Mouse (Mus musculus) macrophage (primary cell): ENCODE data around the gene Fzd9. TPM values are rescaled to one million over a fixed set of nuclear protein-coding genes. Genes with fewer than 3 reads are reported as not detected.

Experiments
- H3K27ac ChIP-seq: fragments of 350-480 bp; formaldehyde crosslinking; 2 replicates; pipeline ENCODE4 v1.9.0; 2021
- H3K36me3 ChIP-seq: fragments of 350-480 bp; formaldehyde crosslinking; 2 replicates; pipeline ENCODE4 v1.9.0; 2021; ENCODE audit errors: inconsistent target
- H3K4me3 ChIP-seq: fragments of 350-480 bp; formaldehyde crosslinking; 2 replicates; pipeline ENCODE4 v1.9.0; 2021; ENCODE audit errors: inconsistent target
- H3K79me2 ChIP-seq: fragments of 350-480 bp; formaldehyde crosslinking; 2 replicates; pipeline ENCODE4 v1.9.0; 2021; ENCODE audit errors: inconsistent target
- WGBS: methylation state at CpG from one replicate; pipeline ENCODE4 v1.1.7; 2026; ENCODE audit warnings: inconsistent platforms; ENCODE audit not compliant: missing documents; 5-methylcytosine and 5-hydroxymethylcytosine counted together
- polyA plus RNA-seq: library from polyadenylated mRNA; stranded (reverse); fragments of 250-400 nt; gene quantifications from 3 replicates; pipeline ENCODE4 v1.2.4, GENCODE M21; 2018; ENCODE audit warnings: inconsistent platforms

Gene Fzd9
- polyA plus RNA-seq, 1 experiment from 2014 or later = not detected

- Histone ChIP-seq H3K27ac (no peak overlapping the region), H3K4me3 (no peak overlapping the region), H3K79me2 (no peaks in the 10 kb centered on the region), H3K36me3 (no peaks in the 10 kb centered on the region)
- 90% methylated on average over 20 of the region's 30 CpGs for WGBS
Measured at GRCm38 (mm10) chr5:135258280-135259150, 7.5 kb upstream of the Fzd9 start.

- no peaks in the 10 kb centered on the region for H3K79me2 ChIP-seq
- whole genome bisulfite sequencing = 94% methylated on average over 10 of the region's 12 CpGs
- no peak overlapping the region for H3K4me3 ChIP-seq
Measured at GRCm38 (mm10) chr5:135257559-135257958, 6.5 kb upstream of the Fzd9 start.

GRCm38 (mm10) chr5:135256166-135256565 is 5.1 kb upstream of the Fzd9 start:
- no peaks in the 10 kb centered on the region for H3K36me3 ChIP-seq
- 91% methylated on average over 3 of the region's 3 CpGs for WGBS
- no peaks in the 10 kb centered on the region for H3K79me2 ChIP-seq
- H3K27ac ChIP-seq = no peak overlapping the region
- H3K4me3 ChIP-seq = no peak overlapping the region

More at GRCm38 (mm10) chr5:135257559-135257958, 6.5 kb upstream of the Fzd9 start:
- Histone ChIP-seq H3K27ac (no peak overlapping the region), H3K36me3 (no peaks in the 10 kb centered on the region)

- Histone ChIP-seq H3K4me3 (no peak overlapping the region), H3K79me2 (no peaks in the 10 kb centered on the region), H3K27ac (no peak overlapping the region), H3K36me3 (no peaks in the 10 kb centered on the region)
- WGBS = 44% methylated on average over 11 of the region's 12 CpGs
Measured at GRCm38 (mm10) chr5:135253741-135254401, 2.8 kb upstream of the Fzd9 start.

GRCm38 (mm10) chr5:135250186-135251078 is 598 bp downstream of the Fzd9 start:
- WGBS = 8% methylated on average over 82 of the region's 92 CpGs
- Histone ChIP-seq H3K4me3 (no peak overlapping the region), H3K27ac (no peak overlapping the region), H3K36me3 (peaks cover 9% of the 10 kb centered on the region), H3K79me2 (no peaks in the 10 kb centered on the region)

- H3K27ac ChIP-seq = no peak overlapping the region
- no peak overlapping the region for H3K4me3 ChIP-seq
- no peaks in the 10 kb centered on the region for H3K79me2 ChIP-seq
- H3K36me3 ChIP-seq = peaks cover 22% of the 10 kb centered on the region
- WGBS = 93% methylated on average over 16 of the region's 16 CpGs
Measured at GRCm38 (mm10) chr5:135248956-135249676, 1.9 kb downstream of the Fzd9 start.

- peaks cover 40% of the 10 kb centered on the region for H3K36me3 ChIP-seq
- H3K79me2 ChIP-seq = no peaks in the 10 kb centered on the region
- H3K27ac ChIP-seq = no peak overlapping the region
- no peak overlapping the region for H3K4me3 ChIP-seq
- WGBS = 90% methylated on average over 9 of the region's 9 CpGs
Measured at GRCm38 (mm10) chr5:135247337-135247736, 3.7 kb downstream of the Fzd9 start.

GRCm38 (mm10) chr5:135246531-135246930 is 4.5 kb downstream of the Fzd9 start:
- peaks cover 48% of the 10 kb centered on the region for H3K36me3 ChIP-seq
- no peaks in the 10 kb centered on the region for H3K79me2 ChIP-seq
- no peak overlapping the region for H3K4me3 ChIP-seq
- H3K27ac ChIP-seq = no peak overlapping the region
- WGBS = 73% methylated on average over 4 of the region's 4 CpGs

GRCm38 (mm10) chr5:135243166-135243565 is 7.9 kb downstream of the Fzd9 start:
- Histone ChIP-seq H3K4me3 (no peak overlapping the region), H3K27ac (no peak overlapping the region), H3K36me3 (peaks cover 80% of the 10 kb centered on the region), H3K79me2 (no peaks in the 10 kb centered on the region)
- 100% methylated on average over 1 of the region's 1 CpGs for WGBS

- Histone ChIP-seq H3K36me3 (peaks cover 86% of the 10 kb centered on the region), H3K4me3 (no peak overlapping the region), H3K27ac (no peak overlapping the region), H3K79me2 (no peaks in the 10 kb centered on the region)
- 97% methylated on average over 3 of the region's 3 CpGs for WGBS
Measured at GRCm38 (mm10) chr5:135242608-135243007, 8.4 kb downstream of the Fzd9 start.

GRCm38 (mm10) chr5:135242136-135242535 is 8.9 kb downstream of the Fzd9 start:
- Histone ChIP-seq H3K79me2 (no peaks in the 10 kb centered on the region), H3K4me3 (no peak overlapping the region), H3K27ac (no peak overlapping the region), H3K36me3 (peaks cover 90% of the 10 kb centered on the region)
- WGBS = 96% methylated on average over 12 of the region's 12 CpGs

- H3K79me2 ChIP-seq = no peaks in the 10 kb centered on the region
- H3K27ac ChIP-seq = no peak overlapping the region
- no peak overlapping the region for H3K4me3 ChIP-seq
- H3K36me3 ChIP-seq = peaks cover 97% of the 10 kb centered on the region
- WGBS = 88% methylated on average over 1 of the region's 1 CpGs
Measured at GRCm38 (mm10) chr5:135241474-135241873, 9.6 kb downstream of the Fzd9 start.

- peaks cover 99% of the 10 kb centered on the region for H3K36me3 ChIP-seq
- no peaks in the 10 kb centered on the region for H3K79me2 ChIP-seq
- no peak overlapping the region for H3K4me3 ChIP-seq
- H3K27ac ChIP-seq = no peak overlapping the region
- WGBS = 88% methylated on average over 2 of the region's 2 CpGs
Measured at GRCm38 (mm10) chr5:135238832-135239231, 12.2 kb downstream of the Fzd9 start.

GRCm38 (mm10) chr5:135236571-135236970 is 14.5 kb downstream of the Fzd9 start:
- 56% methylated on average over 2 of the region's 2 CpGs for WGBS
- H3K79me2 ChIP-seq = no peaks in the 10 kb centered on the region
- H3K36me3 ChIP-seq = peaks cover 99% of the 10 kb centered on the region
- H3K27ac ChIP-seq = no peak overlapping the region
- H3K4me3 ChIP-seq = no peak overlapping the region
